Mouse (Mus musculus): ENCODE data around the gene Slc22a3. TPM values are rescaled to one million over a fixed set of nuclear protein-coding genes. Genes with fewer than 3 reads are reported as not detected.

Gene Slc22a3
- total RNA-seq, 1 experiment from 2014 or later, result 45.5 TPM

- ATAC-seq (replicated peaks; ENCODE audit: low read depth, poor library complexity, severe bottlenecking), result no peak
Observed at GRCm38 (mm10) chr17:12415031-12415735, 92.3 kb downstream of the Slc22a3 start.

- ATAC-seq (replicated peaks; ENCODE audit: low read depth, poor library complexity, severe bottlenecking), result no peak
Observed at GRCm38 (mm10) chr17:12412891-12413237, 94.6 kb downstream of the Slc22a3 start.

- no peak for ATAC-seq (replicated peaks; ENCODE audit: low read depth, poor library complexity, severe bottlenecking)
Observed at GRCm38 (mm10) chr17:12412181-12412890, 95.2 kb downstream of the Slc22a3 start.

GRCm38 (mm10) chr17:12409346-12409944 is 98.1 kb downstream of the Slc22a3 start:
- ATAC-seq (replicated peaks; ENCODE audit: low read depth, poor library complexity, severe bottlenecking), result no peak

GRCm38 (mm10) chr17:12403420-12403819 is 104.1 kb downstream of the Slc22a3 start:
- no peak for ATAC-seq (replicated peaks; ENCODE audit: low read depth, poor library complexity, severe bottlenecking)

GRCm38 (mm10) chr17:12396163-12396677 is 111.3 kb downstream of the Slc22a3 start:
- ATAC-seq (replicated peaks; ENCODE audit: low read depth, poor library complexity, severe bottlenecking), result no peak

- ATAC-seq (replicated peaks; ENCODE audit: low read depth, poor library complexity, severe bottlenecking), result no peak
Observed at GRCm38 (mm10) chr17:12388239-12388638, 119.3 kb downstream of the Slc22a3 start.

- ATAC-seq (replicated peaks; ENCODE audit: low read depth, poor library complexity, severe bottlenecking), result no peak
Observed at GRCm38 (mm10) chr17:12387781-12388180, 119.7 kb downstream of the Slc22a3 start.

GRCm38 (mm10) chr17:12385049-12385794 is 122.3 kb downstream of the Slc22a3 start:
- peak; percentile 96 for ATAC-seq (replicated peaks; ENCODE audit: low read depth, poor library complexity, severe bottlenecking)

- ATAC-seq (replicated peaks; ENCODE audit: low read depth, poor library complexity, severe bottlenecking), result no peak
Observed at GRCm38 (mm10) chr17:12382531-12382930, 125.0 kb downstream of the Slc22a3 start.

- no peak for ATAC-seq (replicated peaks; ENCODE audit: low read depth, poor library complexity, severe bottlenecking)
Observed at GRCm38 (mm10) chr17:12381579-12381978, 125.9 kb downstream of the Slc22a3 start.

- no peak for ATAC-seq (replicated peaks; ENCODE audit: low read depth, poor library complexity, severe bottlenecking)
Observed at GRCm38 (mm10) chr17:12380287-12380686, 127.2 kb downstream of the Slc22a3 start.

GRCm38 (mm10) chr17:12377981-12378705 is 129.4 kb downstream of the Slc22a3 start, which contains the start of gene Plg:
Plg (plus strand) TSS chr17:12378608.
- ATAC-seq (replicated peaks; ENCODE audit: low read depth, poor library complexity, severe bottlenecking), result peak; percentile 75

GRCm38 (mm10) chr17:12373601-12374144 is 133.8 kb downstream of the Slc22a3 start:
- ATAC-seq (replicated peaks; ENCODE audit: low read depth, poor library complexity, severe bottlenecking), result no peak

- peak; percentile 76 for ATAC-seq (replicated peaks; ENCODE audit: low read depth, poor library complexity, severe bottlenecking)
Observed at GRCm38 (mm10) chr17:12372021-12372420, 135.5 kb downstream of the Slc22a3 start.

- ATAC-seq (replicated peaks; ENCODE audit: low read depth, poor library complexity, severe bottlenecking), result peak; percentile 54
Observed at GRCm38 (mm10) chr17:12371310-12371925, 136.1 kb downstream of the Slc22a3 start.

- no peak for ATAC-seq (replicated peaks; ENCODE audit: low read depth, poor library complexity, severe bottlenecking)
Observed at GRCm38 (mm10) chr17:12370289-12370688, 137.2 kb downstream of the Slc22a3 start.

GRCm38 (mm10) chr17:12369393-12369792 is 138.1 kb downstream of the Slc22a3 start:
- no peak for ATAC-seq (replicated peaks; ENCODE audit: low read depth, poor library complexity, severe bottlenecking)

Measured in common myeloid progenitor, adult 5-6 weeks (primary cell).